Mouse (Mus musculus) midbrain, embryonic 11.5 days (tissue): ENCODE results near the gene Rimbp2. TPM values are rescaled to one million over a fixed set of nuclear protein-coding genes. Genes with fewer than 3 reads are reported as not detected.
A peak's percentile ranks its signal among the peaks of the same experiment; 100 is the strongest.

Source experiments
- ATAC-seq: fragments of 200-750 bp; cut with Nextera tagmentation; 2 replicates; pipeline ENCODE4 v1.8.0; 2017; ENCODE audit warnings: moderate TSS enrichment, moderate library complexity; ENCODE audit not compliant: low FRiP score
- DNase-seq: peaks from one replicate; pipeline ENCODE4 v3.0.0; 2015; ENCODE audit warnings: low spot score; ENCODE audit errors: missing footprints
- H3K27ac ChIP-seq: fragments of 300-500 bp; sonication (generic); 2 replicates; pipeline ENCODE4 v1.5.1; 2014; ENCODE audit warnings: low read depth, low read length
- H3K27me3 ChIP-seq: fragments of 300-500 bp; sonication (generic); 2 replicates; pipeline ENCODE4 v1.6.1; 2014; ENCODE audit warnings: mild to moderate bottlenecking, low read length, moderate library complexity, mixed read lengths; ENCODE audit not compliant: control insufficient read depth, insufficient read depth
- H3K36me3 ChIP-seq: fragments of 300-500 bp; sonication (generic); 2 replicates; pipeline ENCODE4 v1.6.1; 2014; ENCODE audit warnings: mild to moderate bottlenecking, low read length, moderate library complexity, mixed read lengths; ENCODE audit not compliant: control insufficient read depth, insufficient read depth
- H3K4me1 ChIP-seq: fragments of 300-500 bp; sonication (generic); 2 replicates; pipeline ENCODE4 v1.6.1; 2014; ENCODE audit warnings: low read length; ENCODE audit not compliant: control insufficient read depth, insufficient read depth
- H3K4me2 ChIP-seq: fragments of 300-500 bp; sonication (generic); 2 replicates; pipeline ENCODE4 v1.6.1; 2014; ENCODE audit warnings: mild to moderate bottlenecking, moderate library complexity
- H3K4me3 ChIP-seq: fragments of 300-500 bp; sonication (generic); 2 replicates; pipeline ENCODE4 v1.5.1; 2014; ENCODE audit warnings: low read depth, low read length
- H3K9ac ChIP-seq: fragments of 300-500 bp; sonication (generic); 2 replicates; pipeline ENCODE4 v1.6.1; 2014; ENCODE audit warnings: low read length
- H3K9me3 ChIP-seq: fragments of 300-500 bp; sonication (generic); 2 replicates; pipeline ENCODE4 v1.6.1; 2016; ENCODE audit warnings: low read length; ENCODE audit not compliant: control insufficient read depth
- WGBS: fragments of 180-500 bp; shearing (Covaris S2); extraction: QIAGEN DNeasy Blood & Tissue Kit; methylation state at CpG from one replicate; pipeline ENCODE4 v1.1.7; 2014; 5-methylcytosine and 5-hydroxymethylcytosine counted together
- polyA plus RNA-seq: library from polyadenylated mRNA; unstranded; fragments of >200 nt; fragmentation: Nextera tagmentation; extraction: Ambion mirVana; gene quantifications from 2 replicates; pipeline ENCODE4 v1.2.1, GENCODE M21; 2014

Rimbp2 gene
- polyA plus RNA-seq, 1 experiment from 2014 or later = 1.6 TPM

GRCm38 (mm10) chr5:128951472-128951871, 1.8 kb downstream of the Rimbp2 start:
- ATAC-seq = no peak

GRCm38 (mm10) chr5:128947093-128947492, 6.2 kb downstream of the Rimbp2 start:
- ATAC-seq = no peak
- Histone ChIP-seq H3K4me1 (no peaks in the 10 kb centered on the region), H3K9ac (no peak overlapping the region), H3K9me3 (no peaks in the 10 kb centered on the region), H3K27me3 (no peaks in the 10 kb centered on the region), H3K4me2 (no peak overlapping the region), H3K36me3 (no peaks in the 10 kb centered on the region), H3K27ac (no peak overlapping the region), H3K4me3 (no peak overlapping the region)
- WGBS = 77% methylated on average over 5 of the region's 5 CpGs
- no peak for DNase-seq

More at GRCm38 (mm10) chr5:128951472-128951871, 1.8 kb downstream of the Rimbp2 start:
- no peak overlapping the region for H3K9ac ChIP-seq
- H3K27me3 ChIP-seq = no peaks in the 10 kb centered on the region
- no peak overlapping the region for H3K27ac ChIP-seq
- no peak for DNase-seq
- H3K4me2 ChIP-seq = peak overlapping the region; percentile 87
- no peaks in the 10 kb centered on the region for H3K36me3 ChIP-seq
- WGBS = 53% methylated on average over 4 of the region's 4 CpGs
- H3K9me3 ChIP-seq = no peaks in the 10 kb centered on the region
- 0 out of 2 replicates have a peak overlapping the region, but pooled peaks have one; percentile 53 for H3K4me3 ChIP-seq
- H3K4me1 ChIP-seq = peaks cover 3% of the 10 kb centered on the region

- H3K27ac ChIP-seq = no peak overlapping the region
- no peaks in the 10 kb centered on the region for H3K27me3 ChIP-seq
- H3K9me3 ChIP-seq = no peaks in the 10 kb centered on the region
- no peak overlapping the region for H3K4me2 ChIP-seq
- ATAC-seq = no peak
- H3K36me3 ChIP-seq = no peaks in the 10 kb centered on the region
- no peak overlapping the region for H3K9ac ChIP-seq
- WGBS = 77% methylated on average over 10 of the region's 10 CpGs
- no peaks in the 10 kb centered on the region for H3K4me1 ChIP-seq
- H3K4me3 ChIP-seq = no peak overlapping the region
- DNase-seq = no peak
These were observed 12.8 kb downstream of the Rimbp2 start for GRCm38 (mm10) chr5:128940436-128940835.

- Histone ChIP-seq H3K4me1 (no peaks in the 10 kb centered on the region), H3K9ac (no peak overlapping the region), H3K27ac (no peak overlapping the region), H3K27me3 (no peaks in the 10 kb centered on the region), H3K36me3 (no peaks in the 10 kb centered on the region), H3K9me3 (no peaks in the 10 kb centered on the region), H3K4me2 (no peak overlapping the region), H3K4me3 (no peak overlapping the region)
- DNase-seq (no peak), ATAC-seq (no peak)
- WGBS = 84% methylated on average over 6 of the region's 6 CpGs
These were observed 17.9 kb downstream of the Rimbp2 start for GRCm38 (mm10) chr5:128935359-128935899.

GRCm38 (mm10) chr5:128932776-128933175, 20.5 kb downstream of the Rimbp2 start:
- no peaks in the 10 kb centered on the region for H3K27me3 ChIP-seq
- ATAC-seq (no peak), DNase-seq (no peak)
- 64% methylated on average over 5 of the region's 5 CpGs for WGBS
- H3K4me1 ChIP-seq = no peaks in the 10 kb centered on the region
- no peaks in the 10 kb centered on the region for H3K9me3 ChIP-seq
- H3K4me2 ChIP-seq = no peak overlapping the region
- H3K36me3 ChIP-seq = no peaks in the 10 kb centered on the region
- H3K27ac ChIP-seq = no peak overlapping the region
- no peak overlapping the region for H3K4me3 ChIP-seq
- no peak overlapping the region for H3K9ac ChIP-seq

- Histone ChIP-seq H3K4me1 (no peaks in the 10 kb centered on the region), H3K27me3 (no peaks in the 10 kb centered on the region), H3K27ac (no peak overlapping the region), H3K36me3 (no peaks in the 10 kb centered on the region), H3K4me2 (no peak overlapping the region), H3K9me3 (no peaks in the 10 kb centered on the region), H3K9ac (no peak overlapping the region), H3K4me3 (no peak overlapping the region)
- no peak for DNase-seq
- WGBS = 82% methylated on average over 4 of the region's 4 CpGs
- no peak for ATAC-seq
These were observed 28.2 kb downstream of the Rimbp2 start for GRCm38 (mm10) chr5:128925073-128925472.

GRCm38 (mm10) chr5:128920112-128920511, 33.2 kb downstream of the Rimbp2 start:
- DNase-seq (no peak), ATAC-seq (no peak)
- Histone ChIP-seq H3K27ac (no peak overlapping the region), H3K4me2 (no peak overlapping the region), H3K27me3 (no peaks in the 10 kb centered on the region), H3K9me3 (peaks cover 3% of the 10 kb centered on the region; the same call in 1 of the 2 replicates), H3K9ac (no peak overlapping the region), H3K4me1 (no peaks in the 10 kb centered on the region), H3K36me3 (no peaks in the 10 kb centered on the region), H3K4me3 (no peak overlapping the region)
- 30% methylated on average over 5 of the region's 5 CpGs for WGBS

GRCm38 (mm10) chr5:128917116-128917959, 35.9 kb downstream of the Rimbp2 start:
- peak; percentile 48; the same call in 1 of the 2 replicates for ATAC-seq
- Histone ChIP-seq H3K27ac (no peak overlapping the region), H3K36me3 (no peaks in the 10 kb centered on the region), H3K9ac (no peak overlapping the region), H3K27me3 (no peaks in the 10 kb centered on the region), H3K4me2 (no peak overlapping the region), H3K4me1 (no peaks in the 10 kb centered on the region), H3K4me3 (no peak overlapping the region), H3K9me3 (peaks cover 3% of the 10 kb centered on the region; the same call in 1 of the 2 replicates)
- WGBS = 14% methylated on average over 10 of the region's 10 CpGs
- DNase-seq = peak; percentile 93

- ATAC-seq (no peak), DNase-seq (no peak)
- no peaks in the 10 kb centered on the region for H3K36me3 ChIP-seq
- H3K27ac ChIP-seq = no peak overlapping the region
- no peaks in the 10 kb centered on the region for H3K27me3 ChIP-seq
- no peaks in the 10 kb centered on the region; the same call in 1 of the 2 replicates for H3K4me1 ChIP-seq
- H3K4me2 ChIP-seq = no peak overlapping the region
- H3K9ac ChIP-seq = no peak overlapping the region
- peaks cover 3% of the 10 kb centered on the region; the same call in 1 of the 2 replicates for H3K9me3 ChIP-seq
- H3K4me3 ChIP-seq = no peak overlapping the region
- WGBS = 87% methylated on average over 3 of the region's 3 CpGs
These were observed 39.5 kb downstream of the Rimbp2 start for GRCm38 (mm10) chr5:128913820-128914219.
